Mouse (Mus musculus) testis, postnatal 10 days (tissue): Measurements from ENCODE around the gene Lrrc17.
A peak's percentile ranks its signal among the peaks of the same experiment; 100 is the strongest.

Experiments
- DNase-seq: peaks from one replicate; pipeline ENCODE4 v3.0.0; 2021; ENCODE audit warnings: low spot score

Lrrc17 gene

DNA sequence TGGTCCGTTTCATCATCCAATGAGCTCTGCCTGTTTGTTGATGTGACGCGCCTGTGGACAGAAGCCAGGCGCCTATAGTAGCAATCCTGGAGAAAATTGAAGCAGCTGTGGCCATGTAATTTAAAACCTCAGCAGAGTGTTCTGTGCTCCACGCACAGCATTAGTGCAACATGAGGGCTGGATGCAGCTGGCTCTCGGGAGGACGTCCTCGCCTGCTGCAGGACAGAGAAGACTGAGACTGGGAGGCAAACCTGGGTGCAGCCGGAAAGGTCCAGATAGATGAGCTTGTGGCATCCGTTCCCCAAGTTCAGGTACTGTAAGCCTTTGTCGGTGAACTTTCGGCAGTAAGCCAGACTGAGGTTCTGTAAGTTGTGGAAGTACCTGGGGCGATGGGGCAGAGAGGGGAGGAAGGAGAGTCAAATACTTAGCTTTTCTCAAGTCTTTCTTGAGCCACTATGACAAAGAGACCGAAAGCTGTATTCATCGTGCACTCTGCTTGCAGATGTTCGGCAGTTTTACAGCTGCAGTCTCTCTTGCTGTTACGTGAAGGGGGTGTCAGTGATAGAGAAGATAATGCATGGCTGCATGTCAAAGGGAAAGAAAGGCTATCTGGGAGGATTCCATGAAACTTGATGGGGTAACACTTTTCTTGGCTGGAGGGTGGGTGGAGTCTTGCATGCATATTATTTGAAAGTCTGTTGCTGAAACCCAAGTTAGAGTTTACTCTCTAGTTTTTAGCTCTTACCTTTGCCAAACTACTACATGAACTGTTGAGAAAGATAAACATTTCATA, at the start of gene Lrrc17:
TSS of gene Lrrc17 (plus strand) at position 151 of the 793 bp plus-strand sequence.
- DNase-seq = peak; percentile 63

- DNase-seq = no peak
These were observed 48.6 kb upstream of the Lrrc17 start for GRCm38 (mm10) chr5:21494781-21495180.

- DNase-seq = no peak
These were observed 47.0 kb upstream of the Lrrc17 start for GRCm38 (mm10) chr5:21496321-21496720.

GRCm38 (mm10) chr5:21496881-21497280, 46.5 kb upstream of the Lrrc17 start:
- no peak for DNase-seq

- no peak for DNase-seq
These were observed 44.9 kb upstream of the Lrrc17 start for GRCm38 (mm10) chr5:21498490-21498889.

DNA sequence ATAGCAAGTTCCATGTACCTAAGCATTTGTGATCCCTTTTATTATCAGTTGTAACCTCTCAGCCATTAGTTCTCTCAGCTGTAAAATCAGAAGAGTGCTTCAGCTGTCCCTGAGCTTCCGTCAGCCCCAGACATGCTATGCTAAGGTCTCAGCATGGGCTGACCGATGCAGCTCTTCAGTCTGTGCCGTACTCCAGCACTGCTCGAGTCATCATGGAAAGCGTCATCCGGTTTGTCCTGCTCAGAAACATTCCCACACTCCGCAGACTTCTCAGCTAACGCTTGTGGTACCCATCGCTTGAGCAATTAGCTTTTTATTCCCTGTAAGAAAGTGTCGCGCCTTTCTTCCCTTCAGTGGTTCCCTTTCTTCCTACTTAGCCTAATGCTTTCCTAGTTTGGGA, 44.4 kb upstream of the Lrrc17 start:
- no peak for DNase-seq

GRCm38 (mm10) chr5:21500133-21500532, 43.2 kb upstream of the Lrrc17 start:
- DNase-seq = no peak

GRCm38 (mm10) chr5:21500941-21501340, 42.4 kb upstream of the Lrrc17 start:
- no peak for DNase-seq

DNA sequence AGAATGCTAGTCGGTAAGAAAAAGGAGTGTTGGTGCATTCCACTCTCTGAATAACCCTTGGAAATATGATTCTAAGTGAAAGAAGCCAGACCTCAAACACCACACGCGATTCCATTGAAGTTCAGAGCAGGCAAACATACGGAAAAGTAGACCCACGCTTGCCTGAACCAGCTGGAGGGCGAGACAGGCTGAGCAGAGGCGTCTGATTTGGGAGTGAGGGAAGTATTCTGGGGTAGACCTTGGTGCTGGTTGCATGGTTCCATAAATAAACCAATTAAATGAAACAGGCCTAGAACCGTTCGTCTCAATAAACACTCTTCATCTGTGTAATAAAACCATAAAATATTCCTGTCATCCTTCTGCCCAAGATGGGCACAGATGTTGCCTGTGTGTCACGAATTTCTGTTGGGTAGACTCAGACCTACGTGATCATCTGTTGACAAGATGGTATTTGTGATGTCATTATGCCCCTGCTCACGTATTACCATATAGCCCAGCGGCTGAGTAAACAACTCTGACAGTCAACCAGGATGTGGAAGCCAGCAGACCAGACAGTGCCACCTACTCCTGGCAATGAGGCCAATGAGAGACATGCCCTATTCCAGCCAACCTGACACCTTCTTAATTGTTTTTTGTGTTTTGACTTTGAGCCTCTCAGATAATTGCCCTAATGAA, 40.3 kb upstream of the Lrrc17 start:
- no peak for DNase-seq

DNA sequence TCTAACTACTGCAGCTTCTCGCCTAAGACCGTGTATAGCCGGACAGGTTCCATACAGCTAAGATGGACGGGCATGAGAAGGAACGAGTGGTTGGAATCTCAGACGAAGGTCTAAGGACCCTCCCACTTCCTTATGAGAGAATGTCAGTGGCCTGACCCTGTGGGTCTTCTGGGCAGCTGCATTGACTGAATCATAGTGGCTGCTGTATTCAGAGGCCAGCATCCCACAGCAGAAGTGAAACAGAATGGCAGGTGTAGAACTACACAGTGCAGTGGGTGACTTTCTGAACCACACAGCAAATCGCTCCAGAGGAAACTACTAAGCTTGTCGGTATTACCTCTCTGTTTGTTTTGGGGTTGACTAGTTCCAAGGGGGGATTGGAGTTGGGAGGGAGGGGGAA, 38.2 kb upstream of the Lrrc17 start:
- DNase-seq = no peak

GRCm38 (mm10) chr5:21506887-21507286, 36.5 kb upstream of the Lrrc17 start:
- DNase-seq = no peak

DNA sequence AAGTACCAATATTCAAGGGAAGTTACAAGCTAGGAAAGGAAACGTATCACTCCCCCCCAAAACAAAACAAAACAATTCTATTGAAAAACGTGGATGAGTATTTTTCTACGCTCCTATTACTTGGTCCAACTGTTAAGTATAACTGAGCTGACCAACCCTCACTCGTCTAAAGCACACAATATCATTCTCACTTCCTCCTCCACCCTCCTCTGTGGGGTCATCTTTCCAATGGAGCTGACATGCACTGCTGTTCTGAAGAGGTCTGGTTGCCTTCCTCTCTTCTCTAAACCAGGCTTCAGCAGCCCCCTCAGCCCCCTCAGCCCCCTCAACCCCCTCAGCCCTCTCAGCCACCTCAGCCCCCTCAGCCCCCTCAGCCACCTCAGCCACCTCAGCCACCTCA, 33.6 kb upstream of the Lrrc17 start:
- DNase-seq = no peak

- DNase-seq = no peak
These were observed 30.0 kb upstream of the Lrrc17 start for GRCm38 (mm10) chr5:21513363-21513762.

- no peak for DNase-seq
These were observed 25.8 kb upstream of the Lrrc17 start for GRCm38 (mm10) chr5:21517562-21517961.

DNA sequence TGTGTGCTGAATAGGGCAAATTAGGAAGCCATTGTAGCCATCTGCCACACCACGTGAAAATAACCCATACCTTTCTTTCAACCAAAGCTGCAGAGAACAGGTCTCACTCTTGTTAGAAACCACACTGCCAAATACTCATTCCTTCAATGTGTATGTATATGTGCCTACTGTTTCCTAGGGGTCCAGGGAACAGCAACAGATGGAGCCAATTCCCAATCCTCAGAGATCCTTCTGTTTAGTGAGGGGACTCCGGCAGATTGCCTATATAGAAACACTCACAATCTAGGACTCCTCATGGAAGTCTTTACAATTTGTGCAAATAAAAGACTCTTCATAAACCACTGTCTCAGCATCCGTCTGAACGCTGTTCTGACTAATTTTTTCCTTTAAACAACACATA, 25.2 kb upstream of the Lrrc17 start:
- no peak for DNase-seq

DNA sequence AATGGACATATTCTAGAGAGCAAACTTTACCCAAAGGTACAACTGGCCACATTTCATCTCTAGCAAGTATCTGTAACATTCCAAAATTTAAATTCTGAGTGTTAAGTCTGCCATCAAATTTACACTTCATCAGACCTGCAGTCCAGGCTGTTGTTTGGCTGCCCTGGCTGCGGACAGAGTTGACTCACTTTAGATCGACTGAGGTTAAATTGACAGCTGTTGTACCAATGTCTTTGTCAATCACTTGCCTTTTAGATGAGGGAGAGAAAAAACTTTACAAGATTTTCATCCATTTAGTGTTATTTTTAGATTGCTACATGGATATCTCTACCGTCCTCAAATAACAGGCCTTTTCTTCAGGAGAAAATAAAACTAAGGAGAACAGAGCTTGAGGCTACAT, 24.2 kb upstream of the Lrrc17 start:
- DNase-seq = no peak

DNA sequence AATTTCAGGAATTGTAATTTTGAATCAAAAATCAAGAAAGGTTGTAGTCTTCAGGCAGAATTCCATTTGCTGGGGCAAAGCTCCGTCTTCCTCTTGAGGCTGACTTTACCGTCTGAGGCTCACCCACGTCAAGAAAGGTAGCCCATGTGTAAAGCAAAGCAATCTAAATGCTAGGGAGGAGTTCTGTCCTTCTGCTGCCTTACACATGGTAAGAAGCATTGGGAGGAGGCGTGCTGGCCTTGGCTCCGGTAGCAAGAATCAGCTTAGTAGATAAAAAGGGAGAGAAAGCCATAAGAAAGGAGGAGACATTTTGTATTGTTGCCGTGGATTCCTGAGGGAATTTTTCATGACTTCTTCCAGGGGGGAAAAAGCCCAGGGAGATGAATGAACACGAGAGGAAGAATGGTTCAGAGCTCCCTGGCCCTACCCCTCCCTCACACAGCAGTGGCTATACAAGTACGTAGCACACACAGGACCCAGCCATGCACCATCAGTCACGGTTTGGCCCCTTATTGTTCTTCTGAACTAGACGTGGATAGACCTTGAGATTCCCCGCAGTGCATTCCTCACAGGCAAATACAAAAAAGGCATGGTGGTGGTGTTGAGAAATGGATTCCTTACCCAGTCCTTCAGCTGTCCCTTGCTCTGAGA, 16.4 kb upstream of the Lrrc17 start:
- no peak for DNase-seq

- DNase-seq = no peak
These were observed 15.9 kb upstream of the Lrrc17 start for GRCm38 (mm10) chr5:21527488-21527911.

DNA sequence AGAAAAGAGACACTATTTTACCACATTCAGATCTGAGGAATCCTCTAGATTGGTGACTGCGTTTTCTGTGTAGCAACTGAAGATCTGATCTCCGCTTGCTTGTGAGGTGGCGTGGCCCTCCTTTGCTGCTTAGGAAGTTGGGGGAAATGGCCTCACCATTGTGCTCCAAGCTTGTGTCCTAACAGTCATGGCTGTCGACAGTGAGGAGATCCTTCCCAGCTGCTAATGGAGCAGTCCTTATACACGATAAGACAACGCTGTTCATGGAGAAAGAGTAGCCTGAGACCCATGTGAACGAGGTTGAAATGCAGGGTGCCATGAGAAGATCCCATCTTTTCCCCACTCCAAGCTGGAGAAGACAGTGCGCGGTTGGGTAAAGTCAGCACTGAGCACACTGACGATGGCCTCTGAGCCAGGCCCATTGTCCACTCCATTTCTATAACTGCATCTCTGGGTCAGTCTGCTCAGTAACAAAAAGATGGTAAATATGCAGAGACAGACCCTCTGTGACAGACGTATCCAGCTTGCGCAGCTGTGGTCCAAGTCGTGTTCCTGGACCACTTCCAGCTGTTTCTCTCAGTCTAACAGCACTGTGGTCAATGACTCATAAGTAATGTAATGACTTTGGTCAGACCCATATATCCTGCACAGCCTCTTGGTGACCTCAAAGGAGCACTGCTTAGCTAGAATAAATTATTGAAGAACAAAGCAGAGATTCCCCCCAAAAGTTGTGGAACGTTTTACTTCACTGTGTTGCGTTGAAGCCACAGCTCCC, 15.1 kb upstream of the Lrrc17 start:
- DNase-seq = no peak

DNA sequence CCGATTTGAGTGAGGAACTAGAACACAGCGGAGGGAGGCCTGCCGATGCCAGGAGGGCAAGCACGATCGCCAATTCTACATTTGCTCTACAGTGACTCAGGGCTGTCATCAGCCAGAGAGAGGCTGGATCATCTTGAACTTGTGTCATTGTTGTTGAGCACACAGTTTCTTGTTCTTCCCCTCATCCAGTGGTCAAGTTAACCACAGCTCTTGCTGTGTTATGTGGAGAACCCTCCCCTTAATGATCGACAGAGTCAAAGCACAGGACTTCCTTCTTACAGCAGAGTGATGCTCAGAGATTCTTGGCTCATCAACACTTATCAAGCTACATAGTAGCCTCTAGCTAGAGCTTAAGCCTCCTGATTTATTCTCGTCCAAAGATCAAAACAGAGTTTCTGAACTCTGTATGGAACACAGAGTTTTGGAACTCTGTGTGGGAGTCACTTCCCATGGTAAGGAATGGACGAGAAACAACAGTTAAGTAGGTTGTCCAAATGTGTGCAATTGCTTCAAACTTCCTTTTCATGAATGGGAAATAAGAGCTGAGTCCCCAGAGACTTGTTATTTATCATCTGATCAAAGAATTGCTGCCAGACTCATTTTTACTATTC, 14.1 kb upstream of the Lrrc17 start:
- no peak for DNase-seq

GRCm38 (mm10) chr5:21532126-21532525, 11.2 kb upstream of the Lrrc17 start:
- DNase-seq = no peak

DNA sequence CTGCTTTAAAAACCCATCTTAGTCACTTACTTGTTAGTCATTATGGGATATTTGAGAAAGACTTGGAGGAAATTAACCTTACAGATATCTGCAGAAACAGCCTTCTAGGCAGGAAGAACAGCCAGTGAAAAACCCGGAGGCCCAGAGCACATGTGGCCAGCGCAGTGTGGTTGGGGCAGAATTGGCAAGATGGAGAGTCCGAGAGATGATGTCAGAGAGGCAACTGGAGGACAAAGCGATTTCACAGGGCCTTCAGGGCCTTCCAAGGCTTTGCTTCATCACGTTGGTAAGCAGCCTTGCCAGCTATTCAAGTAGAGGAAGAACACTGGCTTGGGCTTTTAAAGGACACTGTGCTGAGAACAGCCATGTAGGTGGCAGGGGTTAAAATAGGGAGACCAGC, 10.4 kb upstream of the Lrrc17 start:
- DNase-seq = no peak
